Mouse (Mus musculus) embryonic fibroblast, embryonic 13.5 days (primary cell): ENCODE data around the gene Mylk4.

Source experiments
- CTCF ChIP-seq: IDR thresholded peaks from 2 replicates; pipeline ENCODE4 v1.5.1; 2011; ENCODE audit warnings: mild to moderate bottlenecking, control low read depth, low read length, moderate library complexity, borderline replicate concordance; ENCODE audit not compliant: insufficient read depth
- POLR2A ChIP-seq: IDR thresholded peaks from 2 replicates; pipeline ENCODE4 v1.6.1; 2011; ENCODE audit warnings: low read depth, mild to moderate bottlenecking, control low read depth, low read length, moderate library complexity

- TF ChIP-seq POLR2A = no peak
- no peak for TF ChIP-seq CTCF
Measured at GRCm38 (mm10) chr13:32759036-32759435, 24.7 kb downstream of the Mylk4 start.
